Mouse (Mus musculus) embryo, embryonic 11 days (tissue): ENCODE results near the gene Dscam.

Experiments used
- DNase-seq: peaks from one replicate; pipeline ENCODE4 v3.0.0-alpha.2; 2015

Gene Dscam

GRCm38 (mm10) chr16:97103046-97103445 lies 67.5 kb downstream of the Dscam start:
- no peak for DNase-seq

- peak; percentile 2 for DNase-seq
These were observed 70.5 kb downstream of the Dscam start for GRCm38 (mm10) chr16:97100091-97100490.

GRCm38 (mm10) chr16:97098508-97098907 lies 72.0 kb downstream of the Dscam start:
- DNase-seq: peak; percentile 36

DNA sequence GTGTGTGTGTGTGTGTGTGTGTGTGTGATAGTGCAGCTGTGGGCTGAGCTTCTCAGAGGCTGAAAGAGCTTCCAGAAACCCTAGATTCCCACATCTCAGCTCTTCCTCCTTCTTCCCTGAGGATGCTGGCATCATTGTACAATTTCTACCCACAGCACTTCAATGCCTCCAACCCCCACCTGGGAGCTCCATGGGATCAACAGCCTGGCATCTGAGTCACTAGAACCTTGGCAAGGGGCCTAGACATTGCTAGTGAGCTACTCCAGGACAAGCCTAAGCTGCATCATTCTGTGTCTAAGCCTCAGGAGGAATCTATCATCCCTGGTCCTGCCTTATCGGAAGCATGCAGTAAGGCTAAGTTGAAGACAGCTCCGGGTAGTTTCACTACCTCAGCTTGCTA lies 73.8 kb downstream of the Dscam start:
- DNase-seq: no peak

DNA sequence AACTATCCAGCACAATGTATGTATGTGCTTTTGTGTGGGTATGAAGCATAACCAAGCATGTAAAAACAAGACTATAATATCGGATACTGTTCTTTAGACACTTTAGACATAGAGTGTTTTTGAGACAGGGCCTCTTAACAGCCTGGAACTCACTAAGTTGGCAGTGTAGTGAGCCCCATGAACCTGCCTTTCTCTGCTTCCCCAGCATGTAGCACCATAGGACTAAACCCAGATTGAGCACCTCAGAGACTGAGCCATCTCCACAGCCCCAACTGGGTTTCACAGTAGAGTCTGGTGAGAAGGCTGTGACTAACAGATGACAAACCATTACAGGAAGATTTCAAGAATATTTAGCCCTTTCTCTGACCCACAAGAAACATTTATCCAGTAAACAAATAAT lies 75.1 kb downstream of the Dscam start:
- no peak for DNase-seq

DNA sequence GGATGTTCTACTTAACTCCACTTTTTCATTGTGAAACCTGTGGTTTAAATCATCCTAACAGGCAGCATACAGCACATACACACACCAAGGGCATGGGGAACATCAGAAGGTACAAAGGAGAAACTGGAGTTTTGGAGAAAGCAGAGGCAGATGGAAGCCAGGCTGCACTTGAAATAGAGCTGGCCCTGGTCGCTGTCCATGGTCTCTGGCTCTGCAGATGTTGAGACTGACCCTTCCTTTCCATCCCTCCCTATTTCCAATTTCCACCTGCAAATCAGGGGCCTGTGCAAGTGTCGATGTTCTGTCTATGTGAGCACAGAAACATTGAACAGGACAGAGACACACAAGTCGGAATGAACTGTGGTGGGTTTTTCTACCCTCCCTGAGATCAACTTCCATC lies 81.2 kb downstream of the Dscam start:
- peak; percentile 39 for DNase-seq

DNA sequence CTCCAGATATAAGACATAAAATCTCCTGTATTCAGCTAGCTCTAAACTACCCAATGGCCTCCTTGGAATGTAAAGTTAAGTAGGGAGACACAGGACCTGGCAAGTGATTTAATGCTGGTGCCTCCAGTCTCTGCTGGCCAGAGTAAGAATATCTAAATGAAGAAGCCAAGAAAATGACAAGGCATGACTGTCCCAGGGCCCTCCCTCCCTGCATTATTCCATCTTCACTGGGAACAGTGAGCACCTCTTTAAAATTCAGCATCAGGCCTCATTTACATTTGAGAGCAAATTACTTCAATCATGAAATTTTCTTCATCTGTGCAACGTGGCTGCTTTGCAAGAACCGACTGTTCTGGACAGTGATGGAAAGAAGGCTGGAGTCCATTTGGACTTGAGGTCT lies 86.9 kb downstream of the Dscam start:
- DNase-seq: no peak

DNA sequence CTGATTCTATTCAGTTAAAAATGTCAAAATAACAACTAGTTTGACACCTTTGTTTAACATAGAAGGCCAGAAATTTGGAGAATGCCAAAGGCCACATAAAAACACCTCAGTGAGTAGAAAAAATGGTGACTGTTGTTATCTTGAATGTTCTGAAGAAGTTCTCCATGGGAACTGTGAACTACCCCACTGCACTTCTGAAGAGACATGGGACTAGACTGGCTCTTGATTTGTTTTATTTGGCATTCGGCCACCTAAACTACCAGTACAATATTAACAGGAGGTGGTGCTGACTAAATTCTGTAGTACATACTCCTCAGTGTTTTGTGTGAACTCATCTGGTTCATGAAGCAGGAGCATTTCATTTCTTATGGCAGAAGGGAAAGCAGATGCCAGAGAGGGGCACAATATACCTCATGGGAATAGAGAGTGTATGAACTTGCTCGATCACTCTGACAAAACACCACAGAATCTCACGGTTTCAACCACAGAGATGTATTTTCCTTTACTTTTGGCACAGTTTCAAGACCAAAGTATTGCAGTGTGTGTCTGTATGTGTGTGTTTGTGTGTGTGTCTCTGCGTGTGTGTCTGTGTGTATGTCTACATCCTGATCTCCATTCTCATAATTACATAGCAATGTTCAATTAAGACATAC lies 94.5 kb downstream of the Dscam start:
- no peak for DNase-seq

DNA sequence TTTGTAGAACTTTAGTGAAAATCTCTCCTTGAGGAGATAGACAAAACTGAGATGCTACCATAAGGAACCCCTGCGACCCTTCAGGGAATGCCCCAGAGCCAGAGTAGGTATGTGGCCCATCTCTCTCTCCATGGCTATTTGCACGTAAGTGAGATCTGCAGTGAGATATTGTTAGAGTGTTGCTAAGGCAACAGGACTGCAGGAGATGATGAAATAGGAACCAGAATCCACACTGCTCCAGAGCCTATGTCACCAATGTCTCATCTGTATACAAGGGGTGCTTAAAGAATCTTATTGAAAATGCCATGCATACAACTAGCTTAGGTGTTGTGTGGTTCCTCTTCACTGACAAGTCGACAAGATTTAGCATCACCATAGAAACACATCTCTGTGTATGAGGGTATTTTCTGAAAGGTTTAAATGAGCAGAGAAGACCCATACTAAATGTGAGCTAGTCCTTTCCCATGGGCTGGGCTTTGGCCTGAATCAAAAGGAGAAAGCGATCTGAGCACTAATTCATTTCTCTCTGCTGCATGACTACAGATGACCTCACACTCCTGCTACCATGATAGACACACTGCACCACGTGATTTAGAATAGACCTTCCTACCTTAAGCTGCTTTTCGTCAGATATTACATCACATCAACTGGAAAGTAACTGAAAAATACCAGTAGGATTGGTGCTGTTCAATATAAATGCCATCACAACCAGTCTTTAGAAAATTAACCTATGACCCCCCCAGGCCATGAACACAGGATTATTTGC lies 95.2 kb downstream of the Dscam start:
- no peak for DNase-seq

DNA sequence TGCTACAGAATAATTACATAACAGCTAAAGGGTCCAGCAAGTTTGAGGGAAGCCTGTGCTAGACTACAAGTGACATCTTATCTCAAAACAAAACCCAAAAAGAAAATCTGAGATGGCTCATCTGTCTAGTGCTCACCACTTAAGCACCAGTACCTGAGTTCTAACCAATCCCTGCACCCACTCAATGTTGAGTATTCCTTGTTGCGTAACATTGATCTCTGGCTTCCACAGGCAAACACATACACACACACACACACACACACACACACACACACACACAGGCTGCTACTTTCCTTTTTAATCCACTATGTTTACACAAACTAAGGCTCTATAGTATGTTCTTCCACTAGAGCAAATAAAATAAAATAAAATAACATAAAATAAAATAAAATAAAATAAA lies 96.7 kb downstream of the Dscam start:
- no peak for DNase-seq

GRCm38 (mm10) chr16:97072624-97073023 lies 97.9 kb downstream of the Dscam start:
- DNase-seq: no peak

GRCm38 (mm10) chr16:97066856-97067255 lies 103.7 kb downstream of the Dscam start:
- DNase-seq: no peak

DNA sequence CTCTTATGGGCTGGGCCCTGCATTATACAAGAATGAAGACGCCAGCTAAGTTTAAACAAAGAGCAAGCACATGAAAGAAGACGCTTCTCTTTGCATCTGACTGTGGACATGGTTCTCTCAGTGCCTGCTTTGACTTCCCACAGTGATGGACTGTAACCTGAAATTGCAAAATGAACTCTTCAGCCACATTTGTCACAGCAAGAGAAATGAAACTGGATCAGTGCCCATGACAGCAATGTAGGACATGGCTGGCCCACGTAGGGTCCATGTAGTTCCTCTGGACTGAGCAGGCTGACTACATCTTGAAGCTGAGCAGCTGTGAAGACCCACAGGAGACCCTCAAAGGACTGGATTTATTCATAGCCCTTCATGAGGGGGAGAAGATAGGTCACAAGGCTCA lies 108.3 kb downstream of the Dscam start:
- DNase-seq: no peak

GRCm38 (mm10) chr16:97061390-97061789 lies 109.2 kb downstream of the Dscam start:
- DNase-seq: no peak

DNA sequence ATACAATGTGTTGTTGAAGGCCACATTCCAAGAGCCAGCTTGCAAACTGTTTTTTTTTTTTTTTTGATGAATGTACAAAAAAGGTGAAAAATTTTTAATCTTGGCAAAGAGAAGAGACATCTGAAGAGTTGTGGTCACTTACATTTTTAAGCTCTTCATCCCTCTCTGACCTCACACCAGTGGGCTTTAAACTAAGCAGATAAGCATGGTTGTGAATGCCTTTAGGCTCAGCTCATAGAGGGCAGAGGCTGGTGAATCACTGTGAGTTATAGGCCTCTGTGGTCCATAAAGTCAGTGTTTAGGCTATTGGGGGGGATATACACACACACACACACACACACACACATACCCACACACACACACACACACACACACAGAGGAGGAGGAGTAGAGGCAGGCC lies 109.8 kb downstream of the Dscam start:
- DNase-seq: no peak

GRCm38 (mm10) chr16:97060276-97060675 lies 110.3 kb downstream of the Dscam start:
- no peak for DNase-seq

- no peak for DNase-seq
These were observed 135.3 kb downstream of the Dscam start for GRCm38 (mm10) chr16:97035271-97035670.

DNA sequence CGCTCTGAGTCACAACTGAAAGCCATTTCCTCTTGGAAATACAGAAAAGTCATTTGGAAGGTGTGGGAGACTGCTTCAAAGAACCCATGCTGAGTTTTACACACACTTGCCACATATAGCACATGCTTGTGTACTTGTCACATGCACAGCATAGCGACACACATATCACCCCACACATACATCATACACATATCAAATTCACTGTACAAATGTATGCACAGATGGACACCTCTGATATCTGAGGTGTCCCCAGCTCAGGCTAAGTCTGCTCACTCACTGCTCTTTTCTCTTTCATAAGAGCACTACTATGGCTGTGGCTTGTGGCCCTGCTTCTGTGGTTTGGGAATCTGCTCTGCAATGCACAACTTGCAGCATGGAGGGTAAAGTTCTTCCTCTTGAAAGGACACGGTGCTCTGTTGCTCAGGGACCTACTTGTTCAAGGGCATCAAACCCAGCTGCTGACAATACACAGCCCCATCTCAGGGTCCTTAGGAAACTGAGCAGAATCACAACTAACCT lies 137.0 kb downstream of the Dscam start:
- no peak for DNase-seq

- DNase-seq: no peak
These were observed 142.9 kb downstream of the Dscam start for GRCm38 (mm10) chr16:97027701-97028100.

DNA sequence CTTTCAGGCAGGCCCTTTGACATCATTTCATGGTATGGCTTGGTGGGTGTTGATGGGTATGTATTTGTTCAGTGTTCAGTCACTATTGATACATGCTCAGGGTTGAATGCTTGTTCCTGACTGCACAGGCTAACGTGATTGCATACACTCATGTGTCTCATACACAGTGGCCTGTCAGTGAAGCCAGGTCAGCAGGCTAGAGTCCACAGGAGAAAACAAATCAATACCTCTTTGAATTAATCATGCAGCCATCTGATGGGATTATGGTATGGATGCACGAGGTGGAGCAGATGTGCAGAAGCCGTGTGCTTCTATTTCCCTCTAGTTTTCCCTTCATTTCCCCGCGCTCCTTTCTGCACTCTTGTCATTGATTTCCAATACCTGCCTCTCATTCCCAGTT lies 143.7 kb downstream of the Dscam start:
- DNase-seq: no peak

GRCm38 (mm10) chr16:97024406-97024805 lies 146.1 kb downstream of the Dscam start:
- no peak for DNase-seq

DNA sequence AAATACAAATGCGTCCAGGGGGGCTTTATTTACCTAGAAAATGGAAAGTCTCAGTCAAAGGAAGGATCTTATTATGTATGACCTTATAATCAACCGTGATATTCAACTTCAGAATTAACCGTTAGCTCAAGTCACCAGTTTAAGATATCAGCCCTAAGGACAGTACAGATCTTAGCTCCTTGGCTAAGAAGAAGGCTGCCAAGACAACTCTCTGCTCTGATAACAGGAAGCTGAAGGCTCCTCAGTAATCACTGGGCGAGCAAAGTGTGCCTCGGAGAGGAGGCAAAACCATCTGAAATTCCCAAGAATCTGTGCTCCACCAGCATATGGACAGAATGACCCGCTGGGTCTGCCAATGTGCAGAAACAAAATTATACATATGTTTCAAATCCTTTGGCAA lies 149.1 kb downstream of the Dscam start:
- no peak for DNase-seq

DNA sequence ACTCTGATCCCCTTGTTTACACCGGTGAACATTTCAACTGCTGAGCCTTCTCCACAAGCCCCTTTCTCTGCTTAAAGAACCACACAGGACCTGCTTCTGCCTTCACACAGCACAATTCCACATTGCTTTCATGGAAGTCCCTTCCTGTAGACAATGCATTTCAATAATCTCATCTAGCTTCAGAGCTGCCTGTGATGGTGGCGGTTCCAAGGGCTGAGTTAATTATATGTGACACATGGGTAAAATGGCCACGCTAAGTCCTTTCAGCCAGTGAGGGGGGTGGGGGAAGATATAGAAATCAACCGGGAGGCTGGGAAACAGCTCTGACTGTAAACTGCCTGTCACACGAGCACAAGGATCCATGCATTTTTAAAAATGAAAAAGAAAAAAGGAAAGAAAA lies 152.2 kb downstream of the Dscam start:
- DNase-seq: no peak

- DNase-seq: no peak
These were observed 153.3 kb downstream of the Dscam start for GRCm38 (mm10) chr16:97017171-97017738.
